Mouse (Mus musculus) large intestine, adult 2 months (tissue): ENCODE results near the gene H2-M5. TPM values are rescaled to one million over a fixed set of nuclear protein-coding genes. Genes with fewer than 3 reads are reported as not detected.
"Not testable (repeated sequence)": the region's sequence is repeated elsewhere in the genome, so short reads cannot be mapped to it uniquely, and the experiment has no call there.

Experiments used
- DNase-seq: peaks from one replicate; pipeline ENCODE4 v3.0.0-alpha.2; 2012; ENCODE audit warnings: low read depth, low spot score
- WGBS: fragments of 180-500 bp; shearing (Covaris S2); methylation state at CpG from one replicate; pipeline ENCODE4 v1.1.7; 2018; 5-methylcytosine and 5-hydroxymethylcytosine counted together
- polyA plus RNA-seq: library from polyadenylated mRNA; depleted of rRNA; stranded (reverse); fragments of >200 nt; gene quantifications from 2 replicates; pipeline ENCODE4 v1.2.3, GENCODE M21; 2012

H2-M5 gene
- polyA plus RNA-seq, 1 experiment = not detected

- WGBS = 41% methylated on average over 3 of the region's 3 CpGs
- no peak for DNase-seq
Observed at GRCm38 (mm10) chr17:36995448-36995847, 6.1 kb upstream of the H2-M5 start.

- no peak for DNase-seq
- 79% methylated on average over 2 of the region's 2 CpGs for WGBS
Observed at GRCm38 (mm10) chr17:36994528-36994927, 5.2 kb upstream of the H2-M5 start.

GRCm38 (mm10) chr17:36993770-36994325 lies 4.5 kb upstream of the H2-M5 start:
- 90% methylated on average over 4 of the region's 4 CpGs for WGBS
- no peak for DNase-seq

GRCm38 (mm10) chr17:36992336-36993104 lies 3.2 kb upstream of the H2-M5 start:
- DNase-seq = no peak
- WGBS = 41% methylated on average over 3 of the region's 3 CpGs

- 84% methylated on average over 6 of the region's 6 CpGs for whole genome bisulfite sequencing
- DNase-seq = not testable (repeated sequence)
Observed at GRCm38 (mm10) chr17:36990630-36991029, 1.3 kb upstream of the H2-M5 start.

- no peak for DNase-seq
- WGBS = 12% methylated on average over 24 of the region's 24 CpGs
Observed at GRCm38 (mm10) chr17:36988475-36988874, 862 bp downstream of the H2-M5 start.

- WGBS = 63% methylated on average over 5 of the region's 5 CpGs
- DNase-seq = no peak
Observed at GRCm38 (mm10) chr17:36982253-36983155, 6.8 kb downstream of the H2-M5 start.

- DNase-seq = no peak
- WGBS = 25% methylated on average over 4 of the region's 4 CpGs
Observed at GRCm38 (mm10) chr17:36981845-36982244, 7.5 kb downstream of the H2-M5 start.

- no peak for DNase-seq
- WGBS = 9% methylated on average over 18 of the region's 18 CpGs
Observed at GRCm38 (mm10) chr17:36981221-36981813, 8.0 kb downstream of the H2-M5 start, which contains the start of gene 2410137M14Rik. TSS of gene 2410137M14Rik (minus strand) at chr17:36981237.

- no peak for DNase-seq
- WGBS = 57% methylated on average over 8 of the region's 8 CpGs
Observed at GRCm38 (mm10) chr17:36973271-36973787, 16.0 kb downstream of the H2-M5 start.

GRCm38 (mm10) chr17:36972791-36973190 lies 16.5 kb downstream of the H2-M5 start:
- WGBS = 69% methylated on average over 3 of the region's 3 CpGs
- DNase-seq = no peak

- 83% methylated on average over 6 of the region's 6 CpGs for WGBS
- no peak for DNase-seq
Observed at GRCm38 (mm10) chr17:36971172-36971850, 18.0 kb downstream of the H2-M5 start.

- DNase-seq = no peak
- 65% methylated on average over 14 of the region's 14 CpGs for WGBS
Observed at GRCm38 (mm10) chr17:36970316-36970890, 18.9 kb downstream of the H2-M5 start.

- 72% methylated on average over 1 of the region's 1 CpGs for WGBS
- DNase-seq = no peak
Observed at GRCm38 (mm10) chr17:36966875-36967274, 22.5 kb downstream of the H2-M5 start.

- no peak for DNase-seq
- 50% methylated on average over 1 of the region's 1 CpGs for WGBS
Observed at GRCm38 (mm10) chr17:36961125-36961524, 28.2 kb downstream of the H2-M5 start.

GRCm38 (mm10) chr17:36958884-36959283 lies 30.5 kb downstream of the H2-M5 start:
- 11% methylated on average over 12 of the region's 12 CpGs for WGBS
- no peak for DNase-seq

GRCm38 (mm10) chr17:36957999-36958743 lies 31.2 kb downstream of the H2-M5 start, which contains the start of the genes Znrd1 and Znrd1as:
TSS of gene Znrd1 (minus strand) at chr17:36958559.
TSS of gene Znrd1as (plus strand) at chr17:36958592.
- peak; percentile 94 for DNase-seq
- WGBS = under 1% methylated on average over 46 of the region's 46 CpGs

- DNase-seq = no peak
- WGBS = 82% methylated on average over 1 of the region's 1 CpGs
Observed at GRCm38 (mm10) chr17:36953062-36953461, 36.3 kb downstream of the H2-M5 start.
